Mouse (Mus musculus) left cerebral cortex, postnatal 25 days (tissue): ENCODE measurements around the gene Pld6. TPM values are rescaled to one million over a fixed set of nuclear protein-coding genes. Genes with fewer than 3 reads are reported as not detected.

Experiments used
- DNase-seq, 2 experiments: peaks; one replicate each; pipeline ENCODE4 v3.0.0; 2022; ENCODE audit warnings: low spot score in 2 of 2, mixed read lengths in 1 of 2
- intact Hi-C: fragments of 180-260 bp; cut with DNase I; formaldehyde crosslinking; loops from one replicate; pipeline ENCODE4 v1.15.1; 2025
- total RNA-seq, 2 experiments: library from RNA; stranded (reverse); gene quantifications; 2 replicates each; pipeline ENCODE4 v1.2.3; 2021

The Pld6 gene
- total RNA-seq, 2 experiments from 2014 or later, result 0.46 to 1.5 TPM

- no peak for DNase-seq
- intact Hi-C loops, result no loop called here
Measured at GRCm38 (mm10) chr11:59789311-59789710, 1.9 kb upstream of the Pld6 start.

GRCm38 (mm10) chr11:59786444-59787198 is 824 bp downstream of the Pld6 start:
- no peak for DNase-seq
- intact Hi-C loops, result no loop called here

DNA sequence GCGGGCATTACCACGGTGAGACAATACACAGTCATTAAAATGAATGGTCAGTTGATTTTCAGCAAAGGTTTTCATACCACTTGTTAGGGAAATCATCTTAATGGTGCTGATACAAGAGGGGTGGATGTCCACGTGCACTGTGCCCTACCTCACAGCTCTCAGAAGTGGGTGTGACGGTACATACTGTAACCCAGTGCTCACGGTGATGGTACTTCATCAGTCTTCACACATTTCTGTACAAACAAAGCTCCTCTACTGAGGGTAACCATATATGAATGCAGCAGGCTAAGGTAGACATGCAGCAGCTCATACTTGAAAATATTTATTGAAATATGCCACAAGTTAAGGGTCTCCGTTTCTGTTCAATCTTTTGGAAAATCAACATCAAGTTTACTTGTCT is 3.9 kb downstream of the Pld6 start:
- intact Hi-C loops, result no loop called here
- no peak for DNase-seq

DNA sequence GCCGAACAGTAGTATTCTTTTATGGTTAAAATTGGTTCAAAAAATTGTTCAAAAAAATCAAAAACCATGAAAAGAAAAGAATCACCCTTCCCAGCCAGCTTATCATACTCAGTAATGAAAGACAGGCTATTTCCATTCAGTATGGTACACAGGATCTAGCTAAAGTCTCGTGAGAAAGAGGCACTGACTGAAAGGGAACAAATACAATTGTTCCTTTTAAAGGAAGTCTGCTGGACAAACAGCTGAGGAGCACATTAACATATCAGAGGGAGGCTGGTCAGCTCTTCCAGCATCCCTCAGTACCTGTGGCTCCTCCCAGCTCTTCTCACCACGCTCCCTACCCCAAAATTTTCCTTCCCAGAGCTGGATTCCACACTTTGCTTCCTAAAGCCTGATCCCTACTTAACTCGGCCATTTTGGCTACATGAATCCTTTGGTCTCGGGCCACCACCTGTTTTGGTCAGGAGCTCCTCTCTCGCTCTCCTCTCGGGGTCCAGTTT is 5.3 kb downstream of the Pld6 start:
- intact Hi-C loops, result no loop called here
- DNase-seq, result no peak

DNA sequence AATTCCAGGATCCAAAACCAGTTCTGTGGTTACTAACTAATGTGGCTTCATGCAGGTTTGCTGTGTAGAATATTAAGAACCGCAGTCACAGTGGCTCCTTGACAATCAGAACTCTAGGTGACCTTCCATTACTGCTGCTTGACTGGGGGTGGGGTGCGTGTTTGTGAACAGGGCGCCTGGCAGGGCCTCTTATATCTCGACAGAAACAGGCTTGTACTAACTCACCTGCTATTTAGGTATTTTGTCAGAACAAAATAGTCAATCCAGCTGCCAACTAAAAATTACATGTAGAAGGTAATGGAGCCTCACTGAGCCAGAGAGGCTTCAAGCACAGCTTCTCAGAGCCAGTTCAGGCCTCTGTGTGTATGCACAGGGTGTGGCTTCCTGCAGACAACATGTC is 7.2 kb downstream of the Pld6 start:
- DNase-seq, result no peak
- intact Hi-C loops, result no loop called here

- intact Hi-C loops, result no loop called here
Measured at GRCm38 (mm10) chr11:59779406-59779805, 8.0 kb downstream of the Pld6 start.

DNA sequence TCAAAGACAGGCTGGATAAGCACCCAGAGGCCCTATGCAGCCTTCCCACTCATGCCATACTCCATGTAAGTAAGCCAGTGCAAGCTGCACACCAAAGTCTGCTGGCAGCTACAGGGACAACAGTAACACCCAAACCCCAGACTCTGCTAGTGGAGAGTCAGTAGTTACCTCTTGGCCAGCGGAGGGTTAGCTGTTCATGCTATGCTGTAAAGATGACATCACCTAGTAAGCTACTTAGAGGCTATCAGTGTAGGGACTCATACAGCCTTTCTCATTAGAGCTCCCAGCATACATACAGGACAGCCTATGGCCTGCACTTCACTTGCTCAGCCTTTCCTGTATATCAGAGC is 8.6 kb downstream of the Pld6 start:
- intact Hi-C loops, result no loop called here
- DNase-seq, result no peak

More at GRCm38 (mm10) chr11:59779406-59779805, 8.0 kb downstream of the Pld6 start:
- DNase-seq, result no peak

DNA sequence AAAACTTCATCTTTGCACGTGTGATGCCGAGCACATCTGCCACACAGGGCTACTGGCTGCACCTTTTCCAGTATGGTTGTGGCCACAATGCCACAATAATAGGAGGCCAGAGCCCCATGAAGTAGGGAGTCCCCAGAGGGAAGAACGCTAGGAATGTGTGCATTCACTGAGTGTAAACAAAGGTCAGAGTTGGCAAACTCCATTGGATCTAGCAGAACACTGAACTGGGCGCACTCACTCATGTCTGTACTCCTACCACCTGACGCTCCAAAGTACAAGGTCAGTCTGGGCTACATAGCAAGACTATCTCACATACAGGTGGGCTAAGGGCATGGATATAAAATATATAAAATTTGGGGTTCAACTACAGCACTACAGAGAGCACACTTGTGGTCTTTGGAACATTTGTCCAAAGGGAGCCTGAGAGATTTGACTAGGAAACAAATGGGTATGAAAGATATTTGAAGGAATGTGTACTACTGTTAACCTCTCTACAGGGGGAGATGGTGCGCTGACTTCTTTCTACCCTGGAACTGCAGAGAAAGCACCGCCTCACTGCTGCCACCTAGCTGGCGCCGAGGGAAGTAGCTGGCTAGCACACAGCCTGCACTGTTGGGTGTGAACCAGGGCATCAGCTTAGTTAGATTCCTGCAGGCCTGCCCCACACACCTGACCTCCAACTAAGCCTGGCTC is 9.1 kb downstream of the Pld6 start:
- DNase-seq, result peak; percentile 50 to 67
- intact Hi-C loops, result no loop called here

- no peak for DNase-seq
- intact Hi-C loops, result no loop called here
Measured at GRCm38 (mm10) chr11:59777259-59777658, 10.2 kb downstream of the Pld6 start.

GRCm38 (mm10) chr11:59775435-59776148 is 11.9 kb downstream of the Pld6 start:
- no peak for DNase-seq
- intact Hi-C loops, result no loop called here

DNA sequence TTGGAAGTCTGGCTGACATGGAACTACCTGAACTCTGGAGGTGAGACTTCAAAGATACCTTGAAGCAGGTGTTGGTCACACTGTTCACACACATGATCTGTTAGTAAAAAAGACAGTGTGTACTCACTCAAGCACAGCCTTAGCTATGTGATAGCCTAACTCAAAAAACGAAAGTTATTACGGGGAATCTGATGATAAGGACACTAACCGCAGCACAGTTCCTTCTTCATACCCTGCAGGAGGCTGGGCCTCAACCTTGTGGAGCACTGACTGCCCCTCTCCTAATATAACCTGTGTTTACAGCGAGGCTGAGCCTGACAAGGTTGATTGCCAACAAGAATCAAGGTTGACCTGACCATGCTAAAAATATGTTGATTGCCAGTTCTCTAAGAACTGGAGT is 12.9 kb downstream of the Pld6 start:
- intact Hi-C loops, result no loop called here

DNA sequence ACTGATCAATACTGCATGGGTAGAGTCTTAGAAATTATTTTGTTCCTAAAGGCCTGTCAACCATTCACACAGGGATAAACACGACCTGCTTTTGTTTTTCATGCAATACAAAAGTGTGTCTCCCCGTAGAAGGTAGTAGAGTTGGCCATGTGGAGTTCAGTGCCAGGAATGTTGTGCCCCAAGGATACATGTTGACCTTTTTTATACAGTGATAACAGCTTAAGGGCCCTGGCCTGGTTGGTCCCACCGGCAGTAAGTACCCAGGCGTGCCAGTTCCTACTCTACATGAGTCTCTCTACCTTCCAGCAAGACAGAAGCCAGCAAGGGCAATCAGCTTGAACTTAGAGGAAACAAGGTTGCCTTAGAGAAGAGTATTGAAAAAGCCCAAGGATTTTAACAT is 14.5 kb downstream of the Pld6 start:
- intact Hi-C loops, result no loop called here

More for the DNA sequence above, 12.9 kb downstream of the Pld6 start:
- DNase-seq, result no peak

DNA sequence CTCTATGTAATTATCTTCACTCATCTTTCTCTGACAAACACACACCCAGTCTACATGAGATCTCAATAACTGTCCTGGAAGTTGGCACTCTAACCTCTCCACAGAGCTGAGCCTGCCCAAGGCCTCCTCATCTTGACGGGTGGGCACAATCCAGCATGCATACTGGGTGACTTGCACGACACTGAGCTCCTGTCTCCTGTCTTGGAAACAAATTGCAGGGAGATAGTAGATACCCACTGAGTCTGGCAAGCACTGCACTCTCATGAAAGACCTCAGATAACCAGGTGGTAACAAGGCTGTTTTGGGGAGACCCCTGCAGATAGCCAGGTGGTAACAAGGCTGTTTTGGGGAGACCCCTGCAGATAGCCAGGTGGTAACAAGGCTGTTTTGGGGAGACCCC is 15.2 kb downstream of the Pld6 start:
- intact Hi-C loops, result no loop called here

More for the DNA sequence above, 14.5 kb downstream of the Pld6 start:
- DNase-seq, result no peak

DNA sequence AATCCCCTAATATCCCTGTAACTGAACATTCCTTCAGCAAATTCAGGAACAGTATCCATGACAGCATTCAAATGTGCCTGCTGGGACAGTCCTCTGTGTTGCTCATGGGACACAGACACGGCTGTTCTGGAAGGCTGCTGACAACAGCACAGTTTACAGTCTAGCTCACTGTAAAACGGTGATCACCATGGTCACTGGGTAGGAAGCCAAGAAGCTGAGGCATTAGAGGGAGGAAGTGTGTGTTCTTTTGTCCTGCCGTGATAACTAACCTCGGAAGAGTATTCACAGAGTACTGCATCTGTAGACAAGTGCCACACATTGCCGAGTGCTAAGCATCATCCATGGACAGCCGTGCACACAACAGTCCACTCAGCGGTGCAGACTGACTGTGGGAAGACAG is 16.7 kb downstream of the Pld6 start:
- intact Hi-C loops, result no loop called here
- DNase-seq, result no peak

More for the DNA sequence above, 15.2 kb downstream of the Pld6 start:
- no peak for DNase-seq

DNA sequence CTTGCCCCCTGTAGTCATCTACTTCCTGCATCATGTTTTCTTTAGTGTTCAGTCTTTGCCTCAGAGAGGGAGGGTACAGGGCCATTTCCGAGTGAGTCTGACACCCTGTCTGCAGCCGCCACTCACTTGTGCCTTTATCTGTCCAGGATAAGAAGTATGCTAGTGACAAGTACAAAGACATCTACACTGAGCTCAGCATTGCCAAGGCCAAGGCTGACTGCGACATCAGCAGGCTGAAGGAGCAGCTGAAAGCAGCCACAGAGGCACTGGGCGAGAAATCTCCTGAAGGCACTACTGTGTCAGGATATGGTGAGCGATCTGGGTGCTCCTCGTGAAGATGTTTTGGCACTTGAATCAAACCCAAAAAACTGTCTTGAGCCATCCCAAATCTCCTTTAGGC is 17.7 kb downstream of the Pld6 start:
- intact Hi-C loops, result loop anchor here (5.0 kb wide), 1 partner anchor 147 kb away; no protein-coding TSS in a partner anchor
- DNase-seq, result no peak

DNA sequence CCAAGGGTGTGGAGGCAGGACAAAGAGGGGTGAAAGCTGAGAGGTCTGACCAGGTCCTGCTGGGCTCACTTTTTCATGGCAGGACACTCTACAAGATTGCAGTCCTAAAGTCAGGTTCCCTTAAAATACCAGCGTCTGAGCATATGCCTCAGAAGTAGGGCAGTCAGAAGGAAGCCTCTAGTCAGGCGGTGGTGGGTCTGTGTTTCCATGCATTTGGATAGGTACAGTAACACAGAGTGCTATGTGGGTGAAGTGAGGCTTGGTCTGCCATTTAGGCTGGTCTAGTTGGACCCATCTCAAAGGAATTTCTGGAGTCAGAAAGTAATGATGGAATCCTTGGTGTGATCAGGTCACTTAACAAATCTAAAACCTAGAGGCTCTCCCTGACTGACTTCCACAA is 18.1 kb downstream of the Pld6 start:
- DNase-seq, result peak in 1 of 2 experiments; percentile 63
- intact Hi-C loops, result loop anchor here (5.0 kb wide), 1 partner anchor 147 kb away; no protein-coding TSS in a partner anchor

- intact Hi-C loops, result no loop called here
Measured at GRCm38 (mm10) chr11:59760796-59761195, 26.6 kb downstream of the Pld6 start.

GRCm38 (mm10) chr11:59759626-59760025 is 27.8 kb downstream of the Pld6 start:
- no peak for DNase-seq
- intact Hi-C loops, result no loop called here

More at GRCm38 (mm10) chr11:59760796-59761195, 26.6 kb downstream of the Pld6 start:
- DNase-seq, result no peak

- intact Hi-C loops, result no loop called here
- DNase-seq, result peak; percentile 45 to 59
Measured at GRCm38 (mm10) chr11:59759178-59759577, 28.3 kb downstream of the Pld6 start.
